Mouse (Mus musculus) G1E (cell line): Measurements from ENCODE around the gene Chst10. TPM values are rescaled to one million over a fixed set of nuclear protein-coding genes. Genes with fewer than 3 reads are reported as not detected.

Source experiments
- ATAC-seq: 2 replicates; pipeline ENCODE4 v1.8.0; 2016; ENCODE audit warnings: mild to moderate bottlenecking; ENCODE audit not compliant: insufficient number of reproducible peaks, poor library complexity, low FRiP score, severe bottlenecking; ENCODE audit errors: extremely low read depth
- DNase-seq: peaks from one replicate; pipeline ENCODE4 v3.0.0; 2012; ENCODE audit warnings: low spot score
- H3K27me3 ChIP-seq: 2 replicates; pipeline ENCODE4 v1.6.1; 2012; ENCODE audit warnings: mild to moderate bottlenecking, low read length, inconsistent platforms; ENCODE audit not compliant: insufficient read depth
- H3K36me3 ChIP-seq: replicated peaks from 2 replicates; pipeline ENCODE3; 2012; ENCODE audit warnings: mild to moderate bottlenecking, inconsistent platforms
- H3K4me1 ChIP-seq: 2 replicates; pipeline ENCODE4 v1.6.1; 2012; ENCODE audit warnings: low read depth, low read length, inconsistent platforms, mixed read lengths; ENCODE audit not compliant: insufficient read depth
- H3K4me3 ChIP-seq: 2 replicates; pipeline ENCODE4 v1.5.1; 2012; ENCODE audit warnings: low read depth, mild to moderate bottlenecking, inconsistent platforms, low read length, moderate library complexity, mixed read lengths
- H3K9me3 ChIP-seq: replicated peaks from 2 replicates; pipeline ENCODE4 v1.6.1; 2012; ENCODE audit warnings: inconsistent platforms
- CTCF ChIP-seq: IDR thresholded peaks from 2 replicates; pipeline ENCODE4 v1.5.1; 2012; ENCODE audit warnings: low read depth, low read length, inconsistent platforms, mixed read lengths
- GATA1 ChIP-seq: IDR thresholded peaks from 2 replicates; pipeline ENCODE4 v1.6.1; 2012; ENCODE audit warnings: borderline replicate concordance, low read length, inconsistent platforms, mixed read lengths
- GATA2 ChIP-seq: IDR thresholded peaks from 2 replicates; pipeline ENCODE4 v1.6.1; 2012; ENCODE audit warnings: low read depth, low read length, inconsistent platforms, borderline replicate concordance
- POLR2AphosphoS5 ChIP-seq: IDR thresholded peaks from 2 replicates; pipeline ENCODE4 v1.6.1; 2012; ENCODE audit warnings: low read depth, low read length, inconsistent platforms; ENCODE audit not compliant: insufficient replicate concordance
- TAL1 ChIP-seq: conservative IDR thresholded peaks from 2 replicates; pipeline ENCODE4 v1.6.1; 2012; ENCODE audit warnings: low read depth, low read length, inconsistent platforms, mixed read lengths
- polyA plus RNA-seq: library from polyadenylated mRNA; stranded (reverse); fragments of >175 nt; gene quantifications from 2 replicates; pipeline ENCODE4 v1.2.3, GENCODE M21; 2012
- total RNA-seq, 2 experiments: library from RNA; stranded (forward) in 1 of 2; stranded (reverse) in 1 of 2; fragments of 200-1000 nt in 1 of 2; fragments of >200 nt in 1 of 2; fragmentation: Nextera tagmentation in 1 of 2; gene quantifications; 2 replicates each; pipeline ENCODE4 v1.2.3; 2014 to 2017

Gene Chst10
- total RNA-seq (2014; fragmentation: Nextera tagmentation), result 110 and 124 TPM in 2 replicates
- total RNA-seq (2017), result 41.3 and 45.6 TPM in 2 replicates
- polyA plus RNA-seq, result 19.7 and 22.8 TPM in 2 replicates

- H3K4me3 ChIP-seq, result peak within 1 kb of the TSS; percentile 75
- H3K4me1 ChIP-seq, result peaks cover 64% of the 10 kb centered on the region
- ATAC-seq (peak; percentile 76), DNase-seq (peak; percentile 97)
- H3K36me3 ChIP-seq, result peaks cover 31% of the 10 kb centered on the region
- H3K27me3 ChIP-seq, result no peaks in the 10 kb centered on the region
- H3K9me3 ChIP-seq, result 0 out of 2 replicates have a peak, but pooled peaks cover 2% of the 10 kb centered on the region
- no peak for TF ChIP-seq GATA2
- TF ChIP-seq CTCF, result no peak
- TF ChIP-seq POLR2AphosphoS5, result no peak
Measured at GRCm38 (mm10) chr1:38897431-38898248, at the start of gene Chst10. TSS of gene Chst10 (minus strand) at chr1:38898161.

DNA sequence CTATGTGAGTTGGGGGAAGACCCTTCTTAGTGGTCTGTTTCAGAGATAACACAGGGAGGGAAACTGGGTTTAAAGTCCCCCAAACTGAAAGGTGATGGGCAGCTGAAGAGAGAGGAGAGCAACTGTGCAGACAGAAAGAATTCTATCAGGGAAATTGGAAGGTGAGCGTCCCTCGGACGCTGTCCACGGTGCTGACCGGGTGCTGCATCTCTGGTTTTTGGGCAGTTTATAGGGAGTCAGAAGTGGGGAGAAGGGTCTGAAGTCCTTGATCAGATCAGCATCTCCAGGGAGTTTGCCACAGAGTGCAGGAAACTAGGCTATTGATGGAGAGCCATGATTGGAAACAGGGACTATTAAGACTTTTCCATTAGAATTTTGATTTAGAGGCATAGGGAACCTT lies 41.6 kb upstream of the Chst10 start:
- Histone ChIP-seq H3K4me1 (0 out of 2 replicates have a peak, but pooled peaks cover 4% of the 10 kb centered on the region), H3K36me3 (no peaks in the 10 kb centered on the region), H3K4me3 (no peak overlapping the region), H3K27me3 (no peaks in the 10 kb centered on the region), H3K9me3 (no peaks in the 10 kb centered on the region)
- ATAC-seq (no peak), DNase-seq (peak; percentile 32)
- no peak for TF ChIP-seq TAL1
- no peak for TF ChIP-seq CTCF
- TF ChIP-seq GATA2, result no peak
- no peak for TF ChIP-seq GATA1
- TF ChIP-seq POLR2AphosphoS5, result no peak

GRCm38 (mm10) chr1:38938849-38939248 lies 40.9 kb upstream of the Chst10 start, which contains the start of gene Nms:
TSS of gene Nms (plus strand) at chr1:38939149.
- no peaks in the 10 kb centered on the region for H3K9me3 ChIP-seq
- H3K27me3 ChIP-seq, result no peaks in the 10 kb centered on the region
- no peak within 1 kb of the TSS for H3K4me3 ChIP-seq
- no peak for ATAC-seq
- 0 out of 2 replicates have a peak, but pooled peaks cover 4% of the 10 kb centered on the region for H3K4me1 ChIP-seq
- H3K36me3 ChIP-seq, result no peaks in the 10 kb centered on the region
- no peak for DNase-seq
- TF ChIP-seq POLR2AphosphoS5, result no peak
- TF ChIP-seq GATA2, result no peak
- no peak for TF ChIP-seq GATA1
- TF ChIP-seq CTCF, result no peak
- TF ChIP-seq TAL1, result no peak

- ATAC-seq, result no peak
- DNase-seq, result peak; percentile 23
- no peaks in the 10 kb centered on the region for H3K27me3 ChIP-seq
- TF ChIP-seq GATA2 (no peak), CTCF (peak; percentile 92)
- H3K9me3 ChIP-seq, result no peaks in the 10 kb centered on the region
- no peak overlapping the region for H3K4me3 ChIP-seq
- H3K4me1 ChIP-seq, result peaks cover 4% of the 10 kb centered on the region; the same call in 1 of the 2 replicates
- H3K36me3 ChIP-seq, result no peaks in the 10 kb centered on the region
Measured at GRCm38 (mm10) chr1:38936780-38937179, 38.8 kb upstream of the Chst10 start.

GRCm38 (mm10) chr1:38934668-38935067 lies 36.7 kb upstream of the Chst10 start:
- TF ChIP-seq POLR2AphosphoS5 (no peak), CTCF (peak; percentile 74)
- Histone ChIP-seq H3K27me3 (peaks cover 3% of the 10 kb centered on the region; the same call in 1 of the 2 replicates), H3K4me3 (no peak overlapping the region), H3K4me1 (peaks cover 8% of the 10 kb centered on the region), H3K36me3 (no peaks in the 10 kb centered on the region), H3K9me3 (no peaks in the 10 kb centered on the region)
- DNase-seq (no peak), ATAC-seq (no peak)

DNA sequence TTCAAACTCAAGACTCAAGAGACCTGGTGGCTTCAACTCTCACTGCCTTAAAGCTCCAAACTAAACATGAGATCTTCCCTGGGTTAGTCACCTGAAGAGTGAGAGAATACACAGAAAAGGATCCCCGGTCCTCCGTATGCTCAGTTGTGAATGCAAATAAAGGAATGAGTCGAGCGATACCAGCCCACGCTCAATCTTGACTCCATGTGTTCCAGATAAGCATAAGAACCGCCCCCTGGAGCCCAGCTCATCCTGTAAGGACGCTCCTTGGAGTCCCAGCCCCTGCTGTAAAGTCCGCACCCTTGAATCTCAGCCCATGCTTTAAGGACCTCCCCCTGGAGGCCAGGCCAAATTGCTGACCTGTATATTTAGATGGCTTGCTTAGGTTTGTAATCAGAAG lies 32.8 kb upstream of the Chst10 start:
- TF ChIP-seq GATA1 (no peak), POLR2AphosphoS5 (no peak), GATA2 (no peak), CTCF (no peak), TAL1 (no peak)
- H3K36me3 ChIP-seq, result no peaks in the 10 kb centered on the region
- DNase-seq (no peak), ATAC-seq (no peak)
- H3K9me3 ChIP-seq, result no peaks in the 10 kb centered on the region
- H3K4me3 ChIP-seq, result no peak overlapping the region
- peaks cover 4% of the 10 kb centered on the region for H3K4me1 ChIP-seq
- peaks cover 5% of the 10 kb centered on the region for H3K27me3 ChIP-seq
